18 mouse cellular contexts compared by ENCODE assay signal in the genomic region with DNA sequence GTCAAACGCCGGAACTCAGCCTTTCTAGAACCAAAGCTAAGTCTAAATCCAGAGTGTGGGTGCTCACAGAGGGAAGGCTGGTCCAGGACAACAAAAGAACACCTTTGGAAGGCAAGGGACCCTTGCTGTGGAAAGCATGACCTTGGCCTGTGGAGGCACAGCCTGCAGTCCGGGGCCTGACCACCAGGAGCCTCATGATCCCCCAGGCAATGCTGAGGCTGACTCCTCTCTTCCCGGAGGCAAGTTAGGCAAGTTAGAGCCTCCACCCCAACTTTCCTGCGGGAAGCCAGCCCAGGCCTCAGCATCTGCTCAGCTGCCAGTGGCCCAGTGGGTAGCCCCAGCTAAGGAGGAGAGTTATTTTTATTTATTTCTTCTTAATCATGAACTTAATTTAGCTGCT. TPM values are rescaled to one million over a fixed set of nuclear protein-coding genes. Genes with fewer than 3 reads are reported as not detected.
"Had no signal": no experiment of that assay in that cellular context is flagged by ENCODE, and none has a peak within 500 bp of the region (broad histone marks: within the 10 kb centered on the region; RNA-seq: fewer than 3 reads in every experiment).

No protein-coding gene starts in this region.

- H3K9ac ChIP-seq: limb, embryonic 12.5 days; liver, embryonic 15.5 days; neural tube, embryonic 15.5 days had no signal

- H3K9me3 ChIP-seq: limb, embryonic 12.5 days; liver, embryonic 15.5 days; midbrain, embryonic 10.5 days; neural tube, embryonic 15.5 days had no signal

- H3K4me2 ChIP-seq: limb, embryonic 12.5 days; liver, embryonic 15.5 days; neural tube, embryonic 15.5 days had no signal

- H3K36me3 ChIP-seq: limb, embryonic 12.5 days; liver, embryonic 15.5 days; midbrain, embryonic 10.5 days; neural tube, embryonic 15.5 days had no signal

- DNase-seq: kidney, adult 18-20 months; kidney, postnatal 36 days; liver; lung, adult 2 months; lung, postnatal 14 days; midbrain, embryonic 14.5 days; right cerebral cortex, adult 18-20 months; thymus, adult 2 months; thymus, postnatal 36 days had no signal

- H3K27ac ChIP-seq: layer of hippocampus, adult 2 months; limb, embryonic 12.5 days; liver, embryonic 15.5 days; midbrain, embryonic 10.5 days; neural tube, embryonic 15.5 days had no signal

- H3K4me1 ChIP-seq: liver, embryonic 15.5 days had no signal

- H3K4me3 ChIP-seq: layer of hippocampus, adult 2 months; limb, embryonic 12.5 days; liver, embryonic 15.5 days; midbrain, embryonic 10.5 days; myocyte; neural tube, embryonic 15.5 days had no signal

RNA-seq across cellular contexts. Expression of gene Gm826, which starts 42.3 kb away (rescaled TPM):
- total RNA-seq: layer of hippocampus, adult 2 months; left cerebral cortex, postnatal 36 days had no signal
- polyA plus RNA-seq: limb, embryonic 12.5 days; myocyte; neural tube, embryonic 11.5 days; neural tube, embryonic 15.5 days; stomach, embryonic 14.5 days had no signal
